In genomic region chr10:30600542-30600966, GRCm38 (mm10) we compare ENCODE assay signal across 1 mouse cellular context.
A peak's percentile ranks its signal among the peaks of the same experiment; 100 is the strongest.
TF ChIP-seq lines count a peak whose summit lies in the region.

Trmt11 (minus strand) TSS chr10:30600749.

TF ChIP-seq in CH12.LX, 34 proteins besides CTCF, POLR2A, EP300 and RAD21 (continued from another document):
- TF ChIP-seq SMC3 (IDR thresholded peaks at IDR 0.05; ENCODE audit: low read depth, low read length) = no peak
- no peak for TF ChIP-seq SIN3A (IDR thresholded peaks at IDR 0.05; ENCODE audit: low read length)
- TF ChIP-seq HCFC1 (IDR thresholded peaks at IDR 0.05; ENCODE audit: low read depth, low read length) = peak; percentile 78
- no peak for TF ChIP-seq RCOR1 (conservative IDR thresholded peaks at IDR 0.05; ENCODE audit: low read depth, low read length)
- TF ChIP-seq NRF1 (IDR thresholded peaks at IDR 0.05; ENCODE audit: low read depth, low read length) = peak; percentile 93
- no peak for TF ChIP-seq GABPA (IDR thresholded peaks at IDR 0.05; ENCODE audit: insufficient replicate concordance, low read depth, low read length)
- TF ChIP-seq ETS1 (conservative IDR thresholded peaks at IDR 0.05; ENCODE audit: low read depth, low read length) = no peak
- peak; percentile 39; the same call in 1 of the 2 replicates for TF ChIP-seq POLR2AphosphoS2 (IDR thresholded peaks at IDR 0.05; ENCODE audit: low read depth, low read length)
- no peak for TF ChIP-seq PAX5 (IDR thresholded peaks at IDR 0.05; ENCODE audit: low read length)
